Mouse (Mus musculus): ENCODE data around the gene Srpx2. TPM values are rescaled to one million over a fixed set of nuclear protein-coding genes. Genes with fewer than 3 reads are reported as not detected.

Srpx2 gene
- polyA plus RNA-seq (2014; fragmentation: Illumina TruSeq; extraction: RNeasy Lipid Tissue Mini Kit (QIAGEN cat#74804); ENCODE audit: low read depth, low replicate concordance) = 5.5 TPM

DNA sequence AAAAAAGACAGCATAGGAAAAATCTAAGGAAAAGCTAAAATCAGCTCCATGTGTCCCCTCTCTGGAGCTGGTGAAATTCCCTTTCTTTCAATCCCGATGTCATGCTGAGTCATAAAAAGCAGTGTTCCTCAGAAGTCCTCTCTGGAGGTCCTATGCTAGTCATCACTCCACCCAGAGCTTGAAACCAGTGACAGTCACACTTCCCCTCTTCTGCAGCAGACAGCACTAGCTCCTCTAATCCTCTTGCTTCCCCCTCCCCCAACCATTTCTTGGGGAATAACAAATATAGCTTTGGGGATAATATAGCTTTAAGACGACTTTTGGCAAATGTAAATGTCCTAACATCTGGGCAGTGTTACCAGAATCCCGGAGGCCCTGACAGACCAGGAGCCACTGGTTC lies at the start of gene Srpx2:
Gene Srpx2 (plus strand): TSS at position 166 of the 400 bp plus-strand sequence.

DNA sequence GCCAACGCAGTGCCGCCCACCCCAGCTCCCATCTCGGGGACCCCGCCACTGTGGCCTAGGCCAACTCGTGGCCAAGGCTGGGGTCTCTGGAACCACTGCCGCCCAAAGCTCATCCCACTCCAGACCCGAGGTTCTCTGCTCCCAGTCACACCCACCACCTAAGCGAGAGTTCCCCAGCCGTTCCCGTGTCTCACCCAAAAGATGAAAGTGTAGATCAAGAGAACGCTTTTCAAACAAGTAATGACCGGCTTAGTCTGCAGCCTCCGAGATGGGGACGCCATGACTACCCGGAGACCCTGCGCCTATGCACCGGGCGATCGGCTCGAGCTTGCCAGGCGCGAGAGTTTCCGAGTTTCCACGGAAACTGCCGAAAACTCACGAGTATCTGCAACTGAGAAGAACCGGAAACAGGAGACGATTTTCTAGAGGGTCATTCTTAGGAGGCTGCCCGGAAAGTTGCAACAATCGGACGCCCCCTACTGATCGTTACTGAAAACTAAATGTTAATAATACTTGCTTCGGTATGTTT lies 10.1 kb upstream of the Srpx2 start, which contains the start of gene Tspan6:
Gene Tspan6 (minus strand): TSS at position 416 of the 529 bp plus-strand sequence.

DNA sequence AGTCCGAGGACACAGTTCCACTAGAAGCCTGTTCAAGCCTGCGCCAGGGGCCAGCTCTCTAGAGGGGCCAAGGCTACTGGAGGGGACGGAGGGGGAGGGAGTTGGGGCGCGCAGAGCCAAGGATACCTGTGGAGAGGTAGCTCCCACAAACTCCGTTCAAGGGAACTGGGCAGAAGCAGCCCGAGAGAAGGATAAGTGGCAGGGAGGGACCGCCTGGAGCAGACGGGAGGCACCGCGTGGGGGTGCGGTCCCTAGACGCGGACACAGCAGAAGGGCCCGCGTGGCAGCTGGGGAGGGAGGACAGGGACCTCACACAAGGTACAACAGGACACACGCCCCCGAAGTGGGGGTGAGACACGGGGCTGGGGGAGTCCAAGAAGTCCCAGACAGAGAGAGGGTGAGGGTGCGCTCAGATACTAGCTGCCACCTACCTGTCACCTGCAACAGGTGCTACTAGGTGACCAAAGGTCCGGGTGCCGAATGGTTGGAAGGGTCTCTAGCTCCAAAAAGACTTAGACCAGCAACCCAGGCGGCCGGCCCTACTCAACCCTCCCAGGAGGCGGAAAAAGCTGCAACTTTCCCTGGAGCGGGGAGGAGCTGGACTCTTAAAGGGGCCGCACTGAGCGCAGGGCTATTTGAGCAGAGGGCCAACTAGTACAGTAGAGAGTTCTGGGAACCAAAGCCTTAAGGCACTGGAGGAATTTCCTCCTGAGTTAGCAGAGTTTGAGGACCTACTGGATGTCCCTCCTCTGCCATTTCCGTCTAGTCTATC lies 73.2 kb downstream of the Srpx2 start, which contains the start of gene Sytl4:
Gene Sytl4 (minus strand): TSS at position 582 of the 772 bp plus-strand sequence.

Other genes starting within 250 kb of the Srpx2 start
- gene Pcdh19, start 219.4 kb upstream of the Srpx2 start, polyA plus RNA-seq (2014; fragmentation: Illumina TruSeq; extraction: RNeasy Lipid Tissue Mini Kit (QIAGEN cat#74804); ENCODE audit: low read depth, low replicate concordance) = 5.1 TPM
- 0.34 TPM for gene Tnmd, start 57.4 kb upstream of the Srpx2 start, polyA plus RNA-seq (2014; fragmentation: Illumina TruSeq; extraction: RNeasy Lipid Tissue Mini Kit (QIAGEN cat#74804); ENCODE audit: low read depth, low replicate concordance)
- 10.0 TPM for gene Tspan6, start 10.0 kb upstream of the Srpx2 start, polyA plus RNA-seq (2014; fragmentation: Illumina TruSeq; extraction: RNeasy Lipid Tissue Mini Kit (QIAGEN cat#74804); ENCODE audit: low read depth, low replicate concordance)
- 1.7 TPM for gene Sytl4, start 73.4 kb downstream of the Srpx2 start, polyA plus RNA-seq (2014; fragmentation: Illumina TruSeq; extraction: RNeasy Lipid Tissue Mini Kit (QIAGEN cat#74804); ENCODE audit: low read depth, low replicate concordance)
- gene Cstf2, start 150.8 kb downstream of the Srpx2 start, polyA plus RNA-seq (2014; fragmentation: Illumina TruSeq; extraction: RNeasy Lipid Tissue Mini Kit (QIAGEN cat#74804); ENCODE audit: low read depth, low replicate concordance) = 12.5 TPM

Measured in heart, adult 10 weeks (tissue).